Mouse (Mus musculus): ENCODE measurements at regions not wholly inside any gene's neighbourhood (a gene's known extent, or its start where the extent isn't known, plus 50 kb on each side); places are given as distances from the start of the nearest gene placed in this dataset.

DNA sequence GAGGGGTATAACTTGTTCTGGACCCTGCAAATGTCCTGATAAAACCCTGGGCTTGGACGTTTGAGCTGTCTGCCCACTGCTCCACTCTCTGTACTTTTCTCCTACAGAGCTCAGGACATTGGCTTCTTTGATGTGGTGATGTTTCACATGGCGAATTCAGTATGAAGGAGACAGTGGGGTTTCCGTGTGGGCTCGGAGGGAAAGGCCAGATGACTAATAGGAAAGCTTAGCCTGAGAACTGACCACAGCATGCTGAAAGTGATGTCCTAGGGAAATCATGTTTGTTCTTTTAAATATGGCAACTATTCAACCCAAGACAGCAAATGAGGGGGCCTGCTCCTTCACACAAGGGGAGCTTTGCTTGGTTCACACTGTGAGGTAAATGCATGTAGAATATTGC is 332.6 kb downstream of the Lnpk start:
- no peak for TF ChIP-seq CTCF (IDR thresholded peaks at IDR 0.05; ENCODE audit: extremely low read depth, insufficient read depth, low read length)
- TF ChIP-seq POLR2A (IDR thresholded peaks at IDR 0.05; ENCODE audit: extremely low read depth, insufficient read depth, low read length), result no peak

Measured in cortical plate, adult 2 months (tissue).